Mouse (Mus musculus) layer of hippocampus, postnatal 14 days (tissue): Measurements from ENCODE around the gene Gnat3. TPM values are rescaled to one million over a fixed set of nuclear protein-coding genes. Genes with fewer than 3 reads are reported as not detected.

Experiments used
- DNase-seq, 2 experiments: peaks; one replicate each; pipeline ENCODE4 v3.0.0; 2021 to 2022; ENCODE audit warnings: low spot score in 2 of 2, mixed read lengths in 1 of 2
- total RNA-seq, 2 experiments: library from RNA; stranded (reverse); gene quantifications; 2 replicates each; pipeline ENCODE4 v1.2.3; 2021

Gnat3 gene
- total RNA-seq, 2 experiments from 2014 or later: not detected

DNA sequence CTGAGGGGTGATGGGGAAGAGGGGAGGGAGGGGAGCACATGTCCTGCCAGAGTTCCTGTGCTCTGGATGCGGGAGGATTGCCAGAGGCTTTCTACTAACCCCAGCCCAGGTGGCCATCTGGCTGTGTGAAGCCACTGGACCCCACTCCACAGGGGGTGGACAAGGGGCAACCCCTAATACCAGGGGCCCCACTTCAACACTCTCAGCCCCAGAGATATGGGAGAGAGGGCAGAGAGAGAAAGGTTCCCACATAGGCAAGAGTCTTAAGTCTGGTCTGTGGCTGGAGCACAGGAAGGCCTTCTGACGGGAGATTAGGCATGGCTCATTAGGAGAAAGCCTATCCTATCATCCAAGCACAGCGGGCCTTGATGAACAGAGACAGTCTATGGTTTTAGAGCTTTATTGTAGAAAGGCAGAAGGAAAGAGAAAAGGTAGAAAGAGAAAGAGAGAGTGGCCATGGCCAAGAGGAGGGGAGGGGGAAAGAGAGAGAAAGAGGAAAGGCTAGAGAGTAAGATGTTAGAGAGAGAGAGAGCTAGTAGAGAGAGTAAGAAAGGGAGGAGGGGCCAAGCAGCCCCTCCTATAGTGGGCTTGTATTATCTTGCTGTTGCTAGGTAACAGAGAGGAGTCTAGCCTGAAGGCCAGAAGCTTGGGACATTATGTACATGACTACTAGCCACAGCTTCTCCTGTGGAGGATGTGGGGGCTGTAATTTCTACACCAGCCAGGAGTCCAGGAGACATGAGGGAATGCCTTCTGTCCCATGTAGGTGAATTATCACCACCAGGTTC lies 42.7 kb downstream of the Gnat3 start:
- DNase-seq: no peak

DNA sequence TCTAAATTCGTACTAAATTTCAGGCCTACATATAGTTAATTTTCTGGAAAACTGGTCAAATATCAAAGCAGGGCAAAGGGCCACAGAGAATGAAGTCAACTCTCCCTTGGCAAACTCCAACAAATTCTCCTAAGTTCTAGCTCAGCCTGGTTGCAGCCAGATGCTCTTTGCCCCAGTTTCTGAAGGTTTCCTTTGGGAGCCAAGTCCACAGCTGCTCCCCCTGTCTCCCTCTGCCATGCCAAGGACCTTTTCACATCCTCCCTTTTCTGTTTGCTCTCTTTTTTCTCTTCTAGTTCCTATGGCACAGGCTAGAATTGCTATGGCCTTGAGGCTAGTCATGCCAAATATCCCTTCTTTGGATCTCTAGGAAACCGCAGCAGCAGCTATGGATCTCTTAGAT lies 43.8 kb downstream of the Gnat3 start:
- peak in 1 of 2 experiments; percentile 3 for DNase-seq

DNA sequence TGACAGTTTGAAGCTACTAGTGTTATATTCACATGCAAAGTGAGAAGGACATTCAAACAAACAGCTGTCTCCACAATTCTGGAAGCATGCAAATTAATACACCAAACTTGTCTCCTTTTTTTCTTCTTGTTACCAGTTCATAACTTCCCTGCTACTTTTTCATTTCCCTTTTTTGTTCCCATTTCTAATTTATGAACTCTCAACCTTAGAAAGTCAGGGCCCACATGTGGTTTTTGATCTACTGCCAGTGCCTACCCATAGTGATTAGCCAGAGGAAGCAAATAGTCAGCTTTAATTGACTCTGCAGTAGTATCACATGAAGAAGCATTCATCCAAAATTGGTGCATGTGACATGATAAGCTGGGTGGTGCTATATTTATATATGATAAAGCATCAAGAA lies 44.7 kb downstream of the Gnat3 start:
- no peak for DNase-seq

GRCm38 (mm10) chr5:18010301-18010700 lies 48.0 kb downstream of the Gnat3 start:
- no peak for DNase-seq

- DNase-seq: no peak
These were observed 50.8 kb downstream of the Gnat3 start for GRCm38 (mm10) chr5:18013196-18013595.

GRCm38 (mm10) chr5:18014209-18014829 lies 52.0 kb downstream of the Gnat3 start:
- DNase-seq: no peak

DNA sequence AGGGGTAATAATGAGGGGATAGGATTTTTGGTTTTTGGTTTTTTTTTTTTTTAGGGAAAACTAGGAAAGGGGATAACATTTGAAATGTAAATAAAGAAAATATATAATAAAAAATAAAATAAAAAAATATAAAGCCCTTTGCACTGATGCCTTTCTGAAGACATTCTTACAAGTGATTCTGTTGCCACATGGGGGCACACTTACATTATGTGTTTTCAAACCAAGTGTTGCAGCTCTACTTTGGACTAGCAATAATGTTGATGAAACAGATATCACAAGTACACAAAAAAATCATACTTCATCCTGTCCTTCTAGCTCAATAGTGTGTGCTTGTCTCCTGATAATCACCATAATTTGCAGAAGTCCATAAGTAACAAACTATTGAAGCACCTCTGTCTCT lies 61.0 kb downstream of the Gnat3 start:
- DNase-seq: peak in 1 of 2 experiments; percentile 42

DNA sequence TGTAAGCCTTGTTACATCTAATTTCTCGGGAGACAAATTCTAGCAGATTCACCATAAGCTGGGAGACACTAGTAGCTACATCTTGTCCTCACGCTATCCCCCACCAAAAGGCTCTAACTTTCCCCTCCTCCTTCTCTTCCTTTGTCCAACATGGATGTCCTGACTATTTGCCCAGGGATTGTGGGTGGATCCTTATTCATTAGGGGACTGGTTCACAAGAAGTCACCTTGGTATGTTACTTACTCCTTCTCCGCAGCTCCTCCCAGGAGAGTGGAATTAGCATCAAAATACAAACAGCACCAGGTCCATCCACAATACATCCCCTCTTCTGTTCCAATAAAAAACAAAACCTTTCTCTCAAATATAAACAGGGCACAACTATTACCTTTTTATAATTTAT lies 65.2 kb downstream of the Gnat3 start:
- DNase-seq: no peak

- DNase-seq: peak in 1 of 2 experiments; percentile 8
These were observed 73.7 kb downstream of the Gnat3 start for GRCm38 (mm10) chr5:18035848-18036638.

DNA sequence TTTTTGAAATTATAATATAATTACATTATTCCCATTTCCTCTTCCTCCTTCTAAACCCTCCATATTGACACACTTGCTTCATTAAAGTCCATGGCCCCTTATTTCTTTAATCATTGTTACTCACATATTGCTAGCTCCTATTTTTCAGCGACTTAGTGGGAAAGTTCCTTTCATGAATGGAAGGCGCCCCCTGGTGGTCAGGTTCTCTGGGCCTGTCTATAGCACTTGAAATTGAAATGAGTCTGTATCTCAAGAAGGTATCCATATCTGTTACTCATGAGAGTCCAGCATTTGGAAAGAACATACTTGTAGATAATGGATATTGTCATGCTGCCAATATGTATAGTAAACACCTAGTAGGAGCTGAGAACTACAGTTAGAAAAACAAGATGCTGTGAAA lies 80.7 kb downstream of the Gnat3 start:
- peak; percentile 11 to 18 for DNase-seq

- no peak for DNase-seq
These were observed 86.5 kb downstream of the Gnat3 start for GRCm38 (mm10) chr5:18048841-18049240.

- no peak for DNase-seq
These were observed 93.0 kb downstream of the Gnat3 start for GRCm38 (mm10) chr5:18055323-18055722.

Other genes starting within 250 kb of the Gnat3 start
- 1 to 10 TPM; 1.3 to 1.6 TPM for gene Cd36, start 73.7 kb upstream of the Gnat3 start, total RNA-seq